Mouse (Mus musculus) G1E (cell line): ENCODE results near the gene Ptbp1. TPM values are rescaled to one million over a fixed set of nuclear protein-coding genes. Genes with fewer than 3 reads are reported as not detected.
A peak's percentile ranks its signal among the peaks of the same experiment; 100 is the strongest.

Experiments used
- ATAC-seq: 2 replicates; pipeline ENCODE4 v1.8.0; 2016; ENCODE audit warnings: mild to moderate bottlenecking; ENCODE audit not compliant: insufficient number of reproducible peaks, poor library complexity, low FRiP score, severe bottlenecking; ENCODE audit errors: extremely low read depth
- DNase-seq: peaks from one replicate; pipeline ENCODE4 v3.0.0; 2012; ENCODE audit warnings: low spot score
- H3K27me3 ChIP-seq: 2 replicates; pipeline ENCODE4 v1.6.1; 2012; ENCODE audit warnings: mild to moderate bottlenecking, low read length, inconsistent platforms; ENCODE audit not compliant: insufficient read depth
- H3K36me3 ChIP-seq: replicated peaks from 2 replicates; pipeline ENCODE3; 2012; ENCODE audit warnings: mild to moderate bottlenecking, inconsistent platforms
- H3K4me1 ChIP-seq: 2 replicates; pipeline ENCODE4 v1.6.1; 2012; ENCODE audit warnings: low read depth, low read length, inconsistent platforms, mixed read lengths; ENCODE audit not compliant: insufficient read depth
- H3K4me3 ChIP-seq: 2 replicates; pipeline ENCODE4 v1.5.1; 2012; ENCODE audit warnings: low read depth, mild to moderate bottlenecking, inconsistent platforms, low read length, moderate library complexity, mixed read lengths
- H3K9me3 ChIP-seq: replicated peaks from 2 replicates; pipeline ENCODE4 v1.6.1; 2012; ENCODE audit warnings: inconsistent platforms
- CTCF ChIP-seq: IDR thresholded peaks from 2 replicates; pipeline ENCODE4 v1.5.1; 2012; ENCODE audit warnings: low read depth, low read length, inconsistent platforms, mixed read lengths
- GATA1 ChIP-seq: IDR thresholded peaks from 2 replicates; pipeline ENCODE4 v1.6.1; 2012; ENCODE audit warnings: borderline replicate concordance, low read length, inconsistent platforms, mixed read lengths
- GATA2 ChIP-seq: IDR thresholded peaks from 2 replicates; pipeline ENCODE4 v1.6.1; 2012; ENCODE audit warnings: low read depth, low read length, inconsistent platforms, borderline replicate concordance
- POLR2AphosphoS5 ChIP-seq: IDR thresholded peaks from 2 replicates; pipeline ENCODE4 v1.6.1; 2012; ENCODE audit warnings: low read depth, low read length, inconsistent platforms; ENCODE audit not compliant: insufficient replicate concordance
- TAL1 ChIP-seq: conservative IDR thresholded peaks from 2 replicates; pipeline ENCODE4 v1.6.1; 2012; ENCODE audit warnings: low read depth, low read length, inconsistent platforms, mixed read lengths
- polyA plus RNA-seq: library from polyadenylated mRNA; stranded (reverse); fragments of >175 nt; gene quantifications from 2 replicates; pipeline ENCODE4 v1.2.3, GENCODE M21; 2012
- total RNA-seq, 2 experiments: library from RNA; stranded (forward) in 1 of 2; stranded (reverse) in 1 of 2; fragments of 200-1000 nt in 1 of 2; fragments of >200 nt in 1 of 2; fragmentation: Nextera tagmentation in 1 of 2; gene quantifications; 2 replicates each; pipeline ENCODE4 v1.2.3; 2014 to 2017

Gene Ptbp1
- total and polyA plus RNA-seq, 3 experiments, result 168 to 1,117 (median 333) TPM

DNA sequence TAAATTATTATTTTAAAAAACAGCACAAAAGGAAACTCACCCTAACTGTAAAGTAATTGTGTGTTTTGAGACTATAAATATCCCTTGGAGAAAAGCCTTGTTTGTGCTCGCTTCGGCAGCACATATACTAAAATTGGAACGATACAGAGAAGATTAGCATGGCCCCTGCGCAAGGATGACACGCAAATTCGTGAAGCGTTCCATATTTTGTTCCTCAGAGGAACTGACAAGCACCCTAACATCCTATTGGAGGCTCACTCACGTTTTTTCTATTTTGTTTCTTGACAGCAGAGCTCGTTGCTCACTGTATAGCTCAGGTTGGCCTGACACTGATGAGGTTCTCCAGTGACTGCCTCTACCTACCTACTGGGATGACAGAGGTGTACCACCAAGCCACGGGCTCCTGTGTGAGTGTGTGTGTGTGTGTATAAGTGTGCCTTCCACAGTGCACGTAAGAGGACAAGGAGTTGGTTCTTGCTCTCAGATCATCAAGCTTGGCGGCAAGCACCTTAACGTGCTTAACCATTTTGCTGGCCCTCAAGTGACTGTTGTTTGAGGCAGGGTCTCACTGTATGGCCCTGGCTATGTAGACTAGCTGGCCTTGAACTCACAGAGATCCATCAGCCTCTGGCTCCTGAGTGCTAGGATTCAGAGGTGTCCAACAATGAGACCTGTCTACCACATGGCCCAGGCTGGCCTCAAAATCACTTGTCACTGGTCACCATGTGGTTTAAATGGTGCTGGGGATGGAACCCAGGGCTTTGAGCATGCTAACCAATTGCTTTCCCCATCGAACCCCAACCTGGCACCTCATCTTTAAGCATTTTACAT lies 55.1 kb downstream of the Ptbp1 start:
- no peak for ATAC-seq
- TF ChIP-seq CTCF (no peak), GATA1 (no peak), TAL1 (no peak), POLR2AphosphoS5 (peak; percentile 78; the same call in 1 of the 2 replicates), GATA2 (no peak)
- Histone ChIP-seq H3K4me1 (peaks cover 59% of the 10 kb centered on the region), H3K4me3 (peak overlapping the region; percentile 10; the same call in 1 of the 2 replicates), H3K36me3 (peaks cover 82% of the 10 kb centered on the region), H3K27me3 (no peaks in the 10 kb centered on the region), H3K9me3 (no peaks in the 10 kb centered on the region)
- DNase-seq, result peak; percentile 35

DNA sequence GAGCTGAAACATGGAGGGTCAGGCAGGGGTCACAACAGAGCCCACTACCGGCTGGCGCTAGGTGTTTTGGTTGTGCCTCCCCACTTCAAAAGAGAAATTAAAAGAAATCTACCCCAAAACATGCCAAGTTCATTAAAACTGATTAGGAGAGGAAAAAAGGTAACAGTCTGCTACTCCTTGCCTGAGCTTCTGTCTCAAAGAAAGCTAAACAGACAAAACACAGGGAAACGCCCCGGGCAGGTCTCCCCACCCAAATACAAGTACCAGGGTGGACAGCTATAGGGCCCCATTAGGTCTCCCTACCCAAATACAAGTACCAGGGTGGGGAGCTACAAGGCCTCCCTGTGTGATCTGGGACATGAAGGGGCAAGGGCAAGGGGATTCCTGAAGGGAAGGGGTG lies 56.3 kb downstream of the Ptbp1 start, which contains the start of gene Gm26602:
TSS of gene Gm26602 (plus strand) at position 301 of the 400 bp plus-strand sequence.
- DNase-seq (no peak), ATAC-seq (no peak)
- Histone ChIP-seq H3K4me1 (peaks cover 72% of the 10 kb centered on the region), H3K4me3 (no peak within 1 kb of the TSS), H3K9me3 (no peaks in the 10 kb centered on the region), H3K27me3 (no peaks in the 10 kb centered on the region), H3K36me3 (peaks cover 74% of the 10 kb centered on the region)
- no peak for TF ChIP-seq TAL1
- no peak for TF ChIP-seq GATA1
- no peak for TF ChIP-seq GATA2
- no peak for TF ChIP-seq POLR2AphosphoS5
- no peak for TF ChIP-seq CTCF

DNA sequence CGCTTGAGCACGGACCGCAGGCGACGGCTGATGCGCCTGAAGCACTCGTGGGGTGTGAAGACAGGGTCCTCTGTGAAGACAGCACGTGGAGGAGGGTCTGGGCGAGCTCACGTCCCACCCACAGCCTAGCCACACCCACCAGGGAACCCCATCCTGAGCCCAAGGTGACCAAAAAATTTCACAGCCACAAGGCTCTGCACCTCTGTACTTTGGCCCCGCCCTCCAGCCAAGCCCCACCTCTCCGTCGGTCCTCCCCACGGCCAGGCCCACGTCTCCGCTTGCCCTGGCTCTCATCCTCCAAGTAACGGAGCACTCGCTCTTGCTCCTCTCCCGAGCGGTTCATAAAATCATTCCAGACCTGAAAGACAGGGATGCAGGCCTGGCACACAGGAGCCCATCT lies 58.2 kb downstream of the Ptbp1 start:
- ATAC-seq (no peak), DNase-seq (no peak)
- H3K4me3 ChIP-seq, result no peak overlapping the region; the same call in 1 of the 2 replicates
- peaks cover 56% of the 10 kb centered on the region for H3K36me3 ChIP-seq
- no peaks in the 10 kb centered on the region for H3K9me3 ChIP-seq
- H3K27me3 ChIP-seq, result no peaks in the 10 kb centered on the region
- H3K4me1 ChIP-seq, result peaks cover 75% of the 10 kb centered on the region
- TF ChIP-seq TAL1 (no peak), POLR2AphosphoS5 (no peak), CTCF (no peak), GATA2 (no peak), GATA1 (no peak)

Other genes starting within 250 kb of the Ptbp1 start
Only the 20 nearest of the 33 such genes appear.
- gene Polrmt, start 107.8 kb upstream of the Ptbp1 start, total RNA-seq (2014; fragmentation: Nextera tagmentation), result 44.5 and 50.5 TPM in 2 replicates
- 16.7 and 17.1 TPM in 2 replicates for gene Polrmt, start 107.8 kb upstream of the Ptbp1 start, total RNA-seq (2017)
- 45.3 and 45.5 TPM in 2 replicates for gene Polrmt, start 107.8 kb upstream of the Ptbp1 start, polyA plus RNA-seq
- gene Fgf22, start 99.4 kb upstream of the Ptbp1 start, total RNA-seq (2014; fragmentation: Nextera tagmentation), result not detected in 2 replicates
- gene Fgf22, start 99.4 kb upstream of the Ptbp1 start, total RNA-seq (2017), result 0.44 TPM in 1 of 2 replicates, not detected in the other
- gene Fgf22, start 99.4 kb upstream of the Ptbp1 start, polyA plus RNA-seq, result not detected in 2 replicates
- 109 and 129 TPM in 2 replicates for gene Rnf126, start 87.5 kb upstream of the Ptbp1 start, total RNA-seq (2014; fragmentation: Nextera tagmentation)
- gene Rnf126, start 87.5 kb upstream of the Ptbp1 start, total RNA-seq (2017), result 23.5 and 25.2 TPM in 2 replicates
- gene Rnf126, start 87.5 kb upstream of the Ptbp1 start, polyA plus RNA-seq, result 353 and 382 TPM in 2 replicates
- not detected in 2 replicates for gene Fstl3, start 77.2 kb upstream of the Ptbp1 start, total RNA-seq (2014; fragmentation: Nextera tagmentation)
- 0.12 and 0.22 TPM in 2 replicates for gene Fstl3, start 77.2 kb upstream of the Ptbp1 start, total RNA-seq (2017)
- 0.05 TPM in 1 of 2 replicates, not detected in the other for gene Fstl3, start 77.2 kb upstream of the Ptbp1 start, polyA plus RNA-seq
- gene Prss57, start 63.5 kb upstream of the Ptbp1 start, total RNA-seq (2014; fragmentation: Nextera tagmentation), result not detected in 2 replicates
- 0.05 TPM in 1 of 2 replicates, not detected in the other for gene Prss57, start 63.5 kb upstream of the Ptbp1 start, total RNA-seq (2017)
- gene Prss57, start 63.5 kb upstream of the Ptbp1 start, polyA plus RNA-seq, result not detected in 2 replicates
- gene Palm, start 60.9 kb upstream of the Ptbp1 start, total RNA-seq (2014; fragmentation: Nextera tagmentation), result not detected in 2 replicates
- 0.11 and 0.17 TPM in 2 replicates for gene Palm, start 60.9 kb upstream of the Ptbp1 start, total RNA-seq (2017)
- 0.42 and 0.44 TPM in 2 replicates for gene Palm, start 60.9 kb upstream of the Ptbp1 start, polyA plus RNA-seq
- gene Misp, start 33.4 kb upstream of the Ptbp1 start, total RNA-seq (2014; fragmentation: Nextera tagmentation), result not detected in 2 replicates
- 0.33 TPM in 1 of 2 replicates, not detected in the other for gene Misp, start 33.4 kb upstream of the Ptbp1 start, total RNA-seq (2017)
- gene Misp, start 33.4 kb upstream of the Ptbp1 start, polyA plus RNA-seq, result not detected in 2 replicates
- gene Prtn3, start 20.0 kb downstream of the Ptbp1 start, total RNA-seq (2014; fragmentation: Nextera tagmentation), result not detected in 2 replicates
- 0.49 TPM in 1 of 2 replicates, not detected in the other for gene Prtn3, start 20.0 kb downstream of the Ptbp1 start, total RNA-seq (2017)
- gene Prtn3, start 20.0 kb downstream of the Ptbp1 start, polyA plus RNA-seq, result 2.0 and 2.1 TPM in 2 replicates
- not detected in 2 replicates for gene Plppr3, start 20.2 kb downstream of the Ptbp1 start, total RNA-seq (2014; fragmentation: Nextera tagmentation)
- 0.06 and 0.82 TPM in 2 replicates for gene Plppr3, start 20.2 kb downstream of the Ptbp1 start, total RNA-seq (2017)
- gene Plppr3, start 20.2 kb downstream of the Ptbp1 start, polyA plus RNA-seq, result 0.13 and 0.20 TPM in 2 replicates
- gene Elane, start 31.8 kb downstream of the Ptbp1 start, total RNA-seq (2014; fragmentation: Nextera tagmentation), result not detected in 2 replicates
- gene Elane, start 31.8 kb downstream of the Ptbp1 start, total RNA-seq (2017), result 0.23 TPM in 1 of 2 replicates, not detected in the other
- 0.72 and 1.1 TPM in 2 replicates for gene Elane, start 31.8 kb downstream of the Ptbp1 start, polyA plus RNA-seq
- not detected in 2 replicates for gene Cfd, start 36.4 kb downstream of the Ptbp1 start, total RNA-seq (2014; fragmentation: Nextera tagmentation)
- not detected in 2 replicates for gene Cfd, start 36.4 kb downstream of the Ptbp1 start, total RNA-seq (2017)
- gene Cfd, start 36.4 kb downstream of the Ptbp1 start, polyA plus RNA-seq, result not detected in 2 replicates
- 12.0 and 14.0 TPM in 2 replicates for gene Med16, start 54.5 kb downstream of the Ptbp1 start, total RNA-seq (2014; fragmentation: Nextera tagmentation)
- gene Med16, start 54.5 kb downstream of the Ptbp1 start, total RNA-seq (2017), result 10.4 and 12.2 TPM in 2 replicates
- 49.4 and 51.7 TPM in 2 replicates for gene Med16, start 54.5 kb downstream of the Ptbp1 start, polyA plus RNA-seq
- gene Gm26602, start 56.4 kb downstream of the Ptbp1 start, total RNA-seq (2014; fragmentation: Nextera tagmentation), result not detected in 2 replicates
- gene Gm26602, start 56.4 kb downstream of the Ptbp1 start, total RNA-seq (2017), result not detected in 2 replicates
- 0.41 and 1.0 TPM in 2 replicates for gene Gm26602, start 56.4 kb downstream of the Ptbp1 start, polyA plus RNA-seq
- gene Kiss1r, start 62.5 kb downstream of the Ptbp1 start, total RNA-seq (2014; fragmentation: Nextera tagmentation), result 0.30 and 0.39 TPM in 2 replicates
- gene Kiss1r, start 62.5 kb downstream of the Ptbp1 start, total RNA-seq (2017), result 0.33 and 0.93 TPM in 2 replicates
- gene Kiss1r, start 62.5 kb downstream of the Ptbp1 start, polyA plus RNA-seq, result 0.33 and 0.56 TPM in 2 replicates
- gene R3hdm4, start 66.8 kb downstream of the Ptbp1 start, total RNA-seq (2014; fragmentation: Nextera tagmentation), result 118 and 134 TPM in 2 replicates
- 35.0 and 35.8 TPM in 2 replicates for gene R3hdm4, start 66.8 kb downstream of the Ptbp1 start, total RNA-seq (2017)
- gene R3hdm4, start 66.8 kb downstream of the Ptbp1 start, polyA plus RNA-seq, result 185 and 203 TPM in 2 replicates
- gene Arid3a, start 72.6 kb downstream of the Ptbp1 start, total RNA-seq (2014; fragmentation: Nextera tagmentation), result 35.4 and 41.3 TPM in 2 replicates
- gene Arid3a, start 72.6 kb downstream of the Ptbp1 start, total RNA-seq (2017), result 32.8 and 35.1 TPM in 2 replicates
- 164 and 202 TPM in 2 replicates for gene Arid3a, start 72.6 kb downstream of the Ptbp1 start, polyA plus RNA-seq
- gene Wdr18, start 105.7 kb downstream of the Ptbp1 start, total RNA-seq (2014; fragmentation: Nextera tagmentation), result 28.5 and 37.3 TPM in 2 replicates
- 34.4 and 34.6 TPM in 2 replicates for gene Wdr18, start 105.7 kb downstream of the Ptbp1 start, total RNA-seq (2017)
- 69.0 and 69.5 TPM in 2 replicates for gene Wdr18, start 105.7 kb downstream of the Ptbp1 start, polyA plus RNA-seq
- gene Grin3b, start 116.3 kb downstream of the Ptbp1 start, total RNA-seq (2014; fragmentation: Nextera tagmentation), result 0.60 TPM in 1 of 2 replicates, not detected in the other
- gene Grin3b, start 116.3 kb downstream of the Ptbp1 start, total RNA-seq (2017), result 0.44 TPM in 1 of 2 replicates, not detected in the other
- gene Grin3b, start 116.3 kb downstream of the Ptbp1 start, polyA plus RNA-seq, result 0.07 and 0.10 TPM in 2 replicates
- gene Tmem259, start 129.9 kb downstream of the Ptbp1 start, total RNA-seq (2014; fragmentation: Nextera tagmentation), result 62.8 and 79.8 TPM in 2 replicates
- 41.6 and 47.0 TPM in 2 replicates for gene Tmem259, start 129.9 kb downstream of the Ptbp1 start, total RNA-seq (2017)
- 264 and 361 TPM in 2 replicates for gene Tmem259, start 129.9 kb downstream of the Ptbp1 start, polyA plus RNA-seq
- gene Cnn2, start 134.2 kb downstream of the Ptbp1 start, total RNA-seq (2014; fragmentation: Nextera tagmentation), result 4.6 and 8.4 TPM in 2 replicates
- gene Cnn2, start 134.2 kb downstream of the Ptbp1 start, total RNA-seq (2017), result 7.4 and 10.5 TPM in 2 replicates
- 20.8 and 27.2 TPM in 2 replicates for gene Cnn2, start 134.2 kb downstream of the Ptbp1 start, polyA plus RNA-seq